Mouse (Mus musculus) forebrain, embryonic 15.5 days (tissue): Measurements from ENCODE around the gene Itgav. TPM values are rescaled to one million over a fixed set of nuclear protein-coding genes. Genes with fewer than 3 reads are reported as not detected.

Experiments used
- ATAC-seq: fragments of 200-750 bp; cut with Nextera tagmentation; replicated peaks from 2 replicates; pipeline ENCODE4 v1.8.0; 2017; ENCODE audit warnings: mild to moderate bottlenecking, moderate TSS enrichment, moderate library complexity
- H3K27ac ChIP-seq: fragments of 300-500 bp; sonication (generic); replicated peaks from 2 replicates; pipeline ENCODE4 v1.5.1; 2015; ENCODE audit warnings: mild to moderate bottlenecking, inconsistent platforms
- H3K27me3 ChIP-seq: fragments of 300-500 bp; sonication (generic); 2 replicates; pipeline ENCODE4 v1.6.1; 2015; ENCODE audit warnings: inconsistent platforms
- H3K36me3 ChIP-seq: fragments of 300-500 bp; sonication (generic); 2 replicates; pipeline ENCODE4 v1.6.1; 2015; ENCODE audit warnings: mild to moderate bottlenecking, inconsistent platforms
- H3K4me1 ChIP-seq: fragments of 300-500 bp; sonication (generic); 2 replicates; pipeline ENCODE4 v1.6.1; 2015; ENCODE audit warnings: inconsistent platforms
- H3K4me2 ChIP-seq: fragments of 300-500 bp; sonication (generic); replicated peaks from 2 replicates; pipeline ENCODE4 v1.6.1; 2015; ENCODE audit warnings: mild to moderate bottlenecking, inconsistent platforms
- H3K4me3 ChIP-seq: fragments of 300-500 bp; sonication (generic); 2 replicates; pipeline ENCODE4 v1.5.1; 2015; ENCODE audit warnings: mild to moderate bottlenecking, inconsistent platforms
- H3K9ac ChIP-seq: fragments of 300-500 bp; sonication (generic); replicated peaks from 2 replicates; pipeline ENCODE4 v1.6.1; 2015; ENCODE audit warnings: mild to moderate bottlenecking, inconsistent platforms
- H3K9me3 ChIP-seq: fragments of 300-500 bp; sonication (generic); 2 replicates; pipeline ENCODE4 v1.6.1; 2016; ENCODE audit warnings: inconsistent platforms
- WGBS: fragments of 180-500 bp; shearing (Covaris S2); methylation state at CpG from one replicate; pipeline ENCODE4 v1.1.7; 2015; ENCODE audit warnings: mixed read lengths; 5-methylcytosine and 5-hydroxymethylcytosine counted together
- polyA plus RNA-seq: library from polyadenylated mRNA; unstranded; fragments of >200 nt; fragmentation: Nextera tagmentation; extraction: Ambion mirVana; gene quantifications from 2 replicates; pipeline ENCODE4 v1.2.1, GENCODE M21; 2015

Itgav gene
- polyA plus RNA-seq, 1 experiment from 2014 or later: 19.9 TPM

GRCm38 (mm10) chr2:83718341-83718740 lies 5.9 kb upstream of the Itgav start:
- 92% methylated on average over 4 of the region's 4 CpGs for WGBS
- Histone ChIP-seq H3K27me3 (no peaks in the 10 kb centered on the region), H3K9ac (no peak overlapping the region), H3K4me1 (peaks cover under 1% of the 10 kb centered on the region), H3K27ac (no peak overlapping the region), H3K36me3 (no peaks in the 10 kb centered on the region), H3K4me2 (no peak overlapping the region), H3K4me3 (no peak overlapping the region), H3K9me3 (no peaks in the 10 kb centered on the region)
- no peak for ATAC-seq

GRCm38 (mm10) chr2:83721635-83722034 lies 2.6 kb upstream of the Itgav start:
- H3K36me3 ChIP-seq: no peaks in the 10 kb centered on the region
- H3K9me3 ChIP-seq: no peaks in the 10 kb centered on the region
- no peaks in the 10 kb centered on the region for H3K27me3 ChIP-seq
- no peak overlapping the region for H3K9ac ChIP-seq
- no peak overlapping the region for H3K27ac ChIP-seq
- no peak for ATAC-seq
- no peak overlapping the region for H3K4me3 ChIP-seq
- peaks cover 16% of the 10 kb centered on the region for H3K4me1 ChIP-seq
- no peak overlapping the region for H3K4me2 ChIP-seq
- 96% methylated on average over 3 of the region's 3 CpGs for WGBS

- no peaks in the 10 kb centered on the region for H3K27me3 ChIP-seq
- H3K9me3 ChIP-seq: no peaks in the 10 kb centered on the region
- no peak overlapping the region for H3K4me2 ChIP-seq
- no peak overlapping the region for H3K9ac ChIP-seq
- no peak overlapping the region for H3K4me3 ChIP-seq
- H3K4me1 ChIP-seq: peaks cover 16% of the 10 kb centered on the region
- H3K27ac ChIP-seq: no peak overlapping the region
- no peaks in the 10 kb centered on the region for H3K36me3 ChIP-seq
- ATAC-seq: no peak
These were observed 1.3 kb upstream of the Itgav start for GRCm38 (mm10) chr2:83722936-83723335.

- Histone ChIP-seq H3K27me3 (no peaks in the 10 kb centered on the region), H3K9me3 (no peaks in the 10 kb centered on the region), H3K4me1 (peaks cover 16% of the 10 kb centered on the region), H3K4me3 (peak overlapping the region; percentile 83; the same call in 1 of the 2 replicates), H3K4me2 (peak overlapping the region; percentile 83), H3K27ac (peak overlapping the region; percentile 82), H3K9ac (peak overlapping the region; percentile 75; the same call in 1 of the 2 replicates), H3K36me3 (no peaks in the 10 kb centered on the region)
- ATAC-seq: no peak
- 34% methylated on average over 2 of the region's 2 CpGs for WGBS
These were observed 851 bp upstream of the Itgav start for GRCm38 (mm10) chr2:83723346-83723745.

GRCm38 (mm10) chr2:83724827-83725730 lies 882 bp downstream of the Itgav start:
- 1% methylated on average over 44 of the region's 44 CpGs for WGBS
- no peaks in the 10 kb centered on the region for H3K36me3 ChIP-seq
- peaks cover 16% of the 10 kb centered on the region for H3K4me1 ChIP-seq
- H3K27ac ChIP-seq: peak overlapping the region; percentile 82
- H3K9ac ChIP-seq: peak overlapping the region; percentile 75
- ATAC-seq: peak; percentile 83
- peak overlapping the region; percentile 83 for H3K4me2 ChIP-seq
- H3K27me3 ChIP-seq: no peaks in the 10 kb centered on the region
- no peaks in the 10 kb centered on the region for H3K9me3 ChIP-seq
- peak overlapping the region; percentile 83 for H3K4me3 ChIP-seq

GRCm38 (mm10) chr2:83725796-83726195 lies 1.6 kb downstream of the Itgav start:
- Histone ChIP-seq H3K4me3 (peak overlapping the region; percentile 83; the same call in 1 of the 2 replicates), H3K4me1 (peaks cover 16% of the 10 kb centered on the region), H3K9ac (no peak overlapping the region), H3K27me3 (no peaks in the 10 kb centered on the region), H3K9me3 (no peaks in the 10 kb centered on the region), H3K36me3 (no peaks in the 10 kb centered on the region), H3K4me2 (peak overlapping the region; percentile 83), H3K27ac (no peak overlapping the region)
- WGBS: 56% methylated on average over 4 of the region's 4 CpGs
- ATAC-seq: no peak

- no peak for ATAC-seq
- H3K27me3 ChIP-seq: no peaks in the 10 kb centered on the region
- no peak overlapping the region for H3K27ac ChIP-seq
- no peak overlapping the region for H3K9ac ChIP-seq
- no peaks in the 10 kb centered on the region for H3K9me3 ChIP-seq
- peaks cover 16% of the 10 kb centered on the region for H3K4me1 ChIP-seq
- no peak overlapping the region for H3K4me2 ChIP-seq
- 82% methylated on average over 4 of the region's 4 CpGs for WGBS
- no peak overlapping the region for H3K4me3 ChIP-seq
- H3K36me3 ChIP-seq: no peaks in the 10 kb centered on the region
These were observed 4.1 kb downstream of the Itgav start for GRCm38 (mm10) chr2:83728238-83728682.

- Histone ChIP-seq H3K4me1 (peaks cover 8% of the 10 kb centered on the region; the same call in 1 of the 2 replicates), H3K4me2 (no peak overlapping the region), H3K27me3 (no peaks in the 10 kb centered on the region), H3K36me3 (no peaks in the 10 kb centered on the region), H3K27ac (no peak overlapping the region), H3K9me3 (no peaks in the 10 kb centered on the region), H3K9ac (no peak overlapping the region), H3K4me3 (no peak overlapping the region)
- WGBS: 59% methylated on average over 5 of the region's 5 CpGs
- no peak for ATAC-seq
These were observed 5.1 kb downstream of the Itgav start for GRCm38 (mm10) chr2:83729339-83729738.

GRCm38 (mm10) chr2:83732896-83733295 lies 8.7 kb downstream of the Itgav start:
- Histone ChIP-seq H3K36me3 (no peaks in the 10 kb centered on the region), H3K9me3 (no peaks in the 10 kb centered on the region), H3K27me3 (no peaks in the 10 kb centered on the region), H3K27ac (no peak overlapping the region), H3K4me1 (no peaks in the 10 kb centered on the region), H3K4me3 (no peak overlapping the region), H3K9ac (no peak overlapping the region), H3K4me2 (no peak overlapping the region)
- no peak for ATAC-seq
- 89% methylated on average over 4 of the region's 4 CpGs for WGBS

- Histone ChIP-seq H3K27me3 (no peaks in the 10 kb centered on the region), H3K9me3 (no peaks in the 10 kb centered on the region), H3K4me3 (no peak overlapping the region), H3K27ac (no peak overlapping the region), H3K4me1 (no peaks in the 10 kb centered on the region), H3K4me2 (no peak overlapping the region), H3K9ac (no peak overlapping the region), H3K36me3 (no peaks in the 10 kb centered on the region)
- ATAC-seq: no peak
- 91% methylated on average over 13 of the region's 13 CpGs for WGBS
These were observed 9.8 kb downstream of the Itgav start for GRCm38 (mm10) chr2:83733981-83734393.

GRCm38 (mm10) chr2:83735276-83735675 lies 11.1 kb downstream of the Itgav start:
- Histone ChIP-seq H3K4me1 (no peaks in the 10 kb centered on the region), H3K9ac (no peak overlapping the region), H3K4me2 (no peak overlapping the region), H3K27ac (no peak overlapping the region), H3K9me3 (no peaks in the 10 kb centered on the region), H3K27me3 (no peaks in the 10 kb centered on the region), H3K36me3 (no peaks in the 10 kb centered on the region), H3K4me3 (no peak overlapping the region)
- 87% methylated on average over 5 of the region's 5 CpGs for WGBS
- no peak for ATAC-seq

- H3K4me3 ChIP-seq: no peak overlapping the region
- H3K9ac ChIP-seq: no peak overlapping the region
- 95% methylated on average over 5 of the region's 5 CpGs for WGBS
- no peak for ATAC-seq
- H3K36me3 ChIP-seq: no peaks in the 10 kb centered on the region
- H3K4me1 ChIP-seq: no peaks in the 10 kb centered on the region
- no peaks in the 10 kb centered on the region for H3K27me3 ChIP-seq
- H3K27ac ChIP-seq: no peak overlapping the region
- H3K4me2 ChIP-seq: no peak overlapping the region
- H3K9me3 ChIP-seq: no peaks in the 10 kb centered on the region
These were observed 12.6 kb downstream of the Itgav start for GRCm38 (mm10) chr2:83736836-83737235.
